Mouse (Mus musculus) bone marrow, adult 2 months (tissue): ENCODE measurements around the gene Tmem200b. TPM values are rescaled to one million over a fixed set of nuclear protein-coding genes. Genes with fewer than 3 reads are reported as not detected.

Source experiments
- H3K27ac ChIP-seq: fragments of 200-500 bp; 2 replicates; pipeline ENCODE4 v1.5.1; 2012; ENCODE audit warnings: low read depth, mild to moderate bottlenecking, control low read depth, inconsistent platforms, low read length; ENCODE audit not compliant: control insufficient read depth, poor library complexity, insufficient read depth
- H3K4me1 ChIP-seq: fragments of 200-500 bp; 2 replicates; pipeline ENCODE4 v1.6.1; 2011; ENCODE audit warnings: low read length; ENCODE audit not compliant: control insufficient read depth, insufficient read depth
- H3K4me3 ChIP-seq: fragments of 200-500 bp; replicated peaks from 2 replicates; pipeline ENCODE3; 2011; ENCODE audit warnings: mild to moderate bottlenecking, low read depth, low read length, control low read depth; ENCODE audit not compliant: control insufficient read depth
- CTCF ChIP-seq: fragments of 200-500 bp; IDR thresholded peaks from 2 replicates; pipeline ENCODE4 v1.5.1; 2011; ENCODE audit warnings: low read length, control low read depth; ENCODE audit not compliant: control insufficient read depth, insufficient read depth
- POLR2A ChIP-seq: fragments of 200-500 bp; IDR thresholded peaks from 2 replicates; pipeline ENCODE4 v1.6.1; 2011; ENCODE audit warnings: low read depth, mild to moderate bottlenecking, control low read depth, low read length, borderline replicate concordance; ENCODE audit not compliant: control insufficient read depth
- WGBS: fragments of 180-500 bp; shearing (Covaris S2); methylation state at CpG from one replicate; pipeline ENCODE4 v1.1.7; 2018; 5-methylcytosine and 5-hydroxymethylcytosine counted together
- polyA plus RNA-seq: library from polyadenylated mRNA; stranded (reverse); fragments of >200 nt; gene quantifications from 2 replicates; pipeline ENCODE4 v1.2.4, GENCODE M21; 2011; ENCODE audit warnings: low replicate concordance; ENCODE audit not compliant: missing spikeins, insufficient read depth, insufficient read length

The Tmem200b gene
- polyA plus RNA-seq, 1 experiment = not detected

GRCm38 (mm10) chr4:131920141-131920594 lies 1.4 kb upstream of the Tmem200b start:
- peak; percentile 26; the same call in 1 of the 2 replicates for TF ChIP-seq POLR2A
- TF ChIP-seq CTCF = no peak
- Histone ChIP-seq H3K27ac (no peak overlapping the region; the same call in 1 of the 2 replicates), H3K4me1 (no peaks in the 10 kb centered on the region), H3K4me3 (no peak overlapping the region)
- 6% methylated on average over 51 of the region's 51 CpGs for WGBS

- 4% methylated on average over 76 of the region's 76 CpGs for WGBS
- Histone ChIP-seq H3K27ac (no peak overlapping the region; the same call in 1 of the 2 replicates), H3K4me1 (no peaks in the 10 kb centered on the region), H3K4me3 (no peak overlapping the region)
- TF ChIP-seq POLR2A = no peak
- no peak for TF ChIP-seq CTCF
Observed at GRCm38 (mm10) chr4:131920595-131921351, 798 bp upstream of the Tmem200b start.

DNA sequence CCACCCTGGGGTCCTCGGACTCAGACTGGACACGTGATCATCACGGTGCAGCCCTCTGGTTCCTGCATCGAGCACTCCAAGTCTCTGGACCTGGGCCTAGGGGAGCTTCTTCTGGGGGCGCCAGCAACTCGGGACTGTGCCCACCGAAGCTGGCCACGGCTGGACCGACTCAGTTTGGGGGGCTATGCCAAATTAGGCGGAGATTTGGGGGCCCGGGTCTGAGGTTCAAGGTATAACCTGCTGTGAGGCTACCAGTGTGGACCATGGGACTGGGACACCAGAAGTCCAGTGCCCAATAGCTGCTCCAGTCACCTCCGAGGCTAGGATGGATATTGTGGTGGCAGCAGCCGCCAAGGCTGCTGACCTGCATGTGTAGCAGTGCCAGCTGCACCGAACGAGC lies 833 bp downstream of the Tmem200b start:
- H3K4me3 ChIP-seq = no peak overlapping the region
- TF ChIP-seq POLR2A = no peak
- no peak for TF ChIP-seq CTCF
- 77% methylated on average over 15 of the region's 15 CpGs for WGBS
- no peak overlapping the region for H3K27ac ChIP-seq
- no peaks in the 10 kb centered on the region for H3K4me1 ChIP-seq

- Histone ChIP-seq H3K4me3 (no peak overlapping the region), H3K27ac (no peak overlapping the region), H3K4me1 (no peaks in the 10 kb centered on the region)
- 85% methylated on average over 6 of the region's 6 CpGs for WGBS
- TF ChIP-seq POLR2A = no peak
- no peak for TF ChIP-seq CTCF
Observed at GRCm38 (mm10) chr4:131924096-131924810, 2.7 kb downstream of the Tmem200b start.

DNA sequence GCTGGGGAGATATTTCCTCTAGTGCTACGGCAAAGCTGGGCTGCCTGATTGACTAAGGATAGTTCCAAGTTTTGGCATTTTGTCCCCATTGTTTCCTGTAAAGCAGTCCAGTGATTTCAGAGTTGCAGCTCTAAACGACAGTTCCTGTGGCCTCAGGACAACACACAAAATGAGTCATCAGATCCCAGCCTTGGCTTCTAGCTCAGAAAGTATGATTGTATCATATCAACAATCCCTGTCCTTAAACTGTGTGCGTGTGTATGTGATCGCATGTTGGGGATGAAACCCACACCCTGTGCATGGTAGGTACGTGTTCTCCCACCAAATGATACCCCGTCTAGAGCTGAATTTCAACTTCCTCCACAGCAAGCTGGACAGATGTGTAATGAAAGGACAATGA lies 7.6 kb downstream of the Tmem200b start:
- no peak for TF ChIP-seq CTCF
- TF ChIP-seq POLR2A = no peak
- H3K27ac ChIP-seq = no peak overlapping the region
- 86% methylated on average over 6 of the region's 6 CpGs for WGBS
- H3K4me3 ChIP-seq = no peak overlapping the region
- H3K4me1 ChIP-seq = no peaks in the 10 kb centered on the region

- Histone ChIP-seq H3K4me3 (no peak overlapping the region), H3K4me1 (no peaks in the 10 kb centered on the region), H3K27ac (no peak overlapping the region)
- TF ChIP-seq POLR2A = no peak
- no peak for TF ChIP-seq CTCF
- 89% methylated on average over 2 of the region's 2 CpGs for WGBS
Observed at GRCm38 (mm10) chr4:131939459-131939858, 17.9 kb downstream of the Tmem200b start.

- H3K4me3 ChIP-seq = no peak overlapping the region
- TF ChIP-seq CTCF (no peak), POLR2A (no peak)
- H3K27ac ChIP-seq = no peak overlapping the region
- H3K4me1 ChIP-seq = no peaks in the 10 kb centered on the region
- WGBS = 95% methylated on average over 4 of the region's 4 CpGs
Observed at GRCm38 (mm10) chr4:131940846-131941245, 19.3 kb downstream of the Tmem200b start.

DNA sequence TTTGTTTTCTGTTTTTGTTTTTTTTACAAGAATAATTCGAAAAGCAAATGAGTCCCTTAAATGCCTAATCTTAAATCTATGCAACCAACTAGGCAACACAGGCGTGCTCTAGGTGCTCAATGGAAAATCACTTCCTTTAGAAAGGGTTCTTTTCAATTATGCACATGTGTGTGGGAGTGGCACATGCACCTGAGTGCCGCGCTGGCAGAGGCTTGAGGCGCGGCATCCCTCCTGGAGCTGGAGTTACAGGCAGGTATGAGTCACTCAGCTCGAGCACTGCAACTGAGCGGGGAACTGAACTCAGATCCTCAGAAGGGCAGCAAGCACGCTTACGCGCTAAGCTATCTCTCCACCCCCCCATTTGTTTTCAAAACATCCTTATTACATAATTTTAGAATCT lies 26.3 kb downstream of the Tmem200b start:
- TF ChIP-seq POLR2A (no peak), CTCF (no peak)
- H3K4me3 ChIP-seq = no peak overlapping the region
- H3K4me1 ChIP-seq = no peaks in the 10 kb centered on the region
- no peak overlapping the region for H3K27ac ChIP-seq
- WGBS = 93% methylated on average over 11 of the region's 11 CpGs
